Mouse (Mus musculus) hindbrain, embryonic 16.5 days (tissue): ENCODE data around the gene Rabgap1l. TPM values are rescaled to one million over a fixed set of nuclear protein-coding genes. Genes with fewer than 3 reads are reported as not detected.

ENCODE experiments used
- ATAC-seq: fragments of 200-750 bp; cut with Nextera tagmentation; 2 replicates; pipeline ENCODE4 v1.8.0; 2017; ENCODE audit warnings: moderate TSS enrichment, moderate library complexity
- H3K27ac ChIP-seq: fragments of 300-500 bp; sonication (generic); 2 replicates; pipeline ENCODE4 v1.5.1; 2014; ENCODE audit warnings: low read depth, mild to moderate bottlenecking, control low read depth, low read length, moderate library complexity
- H3K27me3 ChIP-seq: fragments of 300-500 bp; sonication (generic); replicated peaks from 2 replicates; pipeline ENCODE4 v1.6.1; 2014; ENCODE audit warnings: low read length; ENCODE audit not compliant: control insufficient read depth, insufficient read depth
- H3K36me3 ChIP-seq: fragments of 300-500 bp; sonication (generic); 2 replicates; pipeline ENCODE4 v1.6.1; 2014; ENCODE audit warnings: mild to moderate bottlenecking, low read length, moderate library complexity, mixed read lengths; ENCODE audit not compliant: control insufficient read depth, insufficient read depth
- H3K4me1 ChIP-seq: fragments of 300-500 bp; sonication (generic); 2 replicates; pipeline ENCODE4 v1.6.1; 2014; ENCODE audit warnings: low read depth, low read length; ENCODE audit not compliant: control insufficient read depth, insufficient read depth
- H3K4me2 ChIP-seq: fragments of 300-500 bp; sonication (generic); 2 replicates; pipeline ENCODE4 v1.6.1; 2014; ENCODE audit warnings: mild to moderate bottlenecking, low read length, control low read depth, moderate library complexity
- H3K4me3 ChIP-seq: fragments of 300-500 bp; sonication (generic); 2 replicates; pipeline ENCODE4 v1.5.1; 2014; ENCODE audit warnings: mild to moderate bottlenecking, low read length, control low read depth, moderate library complexity
- H3K9ac ChIP-seq: fragments of 300-500 bp; sonication (generic); 2 replicates; pipeline ENCODE4 v1.6.1; 2014; ENCODE audit warnings: low read depth, mild to moderate bottlenecking, control low read depth, low read length, moderate library complexity
- H3K9me3 ChIP-seq: fragments of 300-500 bp; sonication (generic); 2 replicates; pipeline ENCODE4 v1.6.1; 2014; ENCODE audit warnings: mild to moderate bottlenecking, low read length, moderate library complexity; ENCODE audit not compliant: control insufficient read depth
- WGBS: fragments of 180-500 bp; shearing (Covaris S2); extraction: QIAGEN DNeasy Blood & Tissue Kit; methylation state at CpG from one replicate; pipeline ENCODE4 v1.1.7; 2014; 5-methylcytosine and 5-hydroxymethylcytosine counted together
- polyA plus RNA-seq: library from polyadenylated mRNA; unstranded; fragments of >200 nt; fragmentation: Nextera tagmentation; extraction: Ambion mirVana; gene quantifications from 2 replicates; pipeline ENCODE4 v1.2.1, GENCODE M21; 2015

Rabgap1l gene
- polyA plus RNA-seq, 1 experiment from 2014 or later: 30.0 TPM

DNA sequence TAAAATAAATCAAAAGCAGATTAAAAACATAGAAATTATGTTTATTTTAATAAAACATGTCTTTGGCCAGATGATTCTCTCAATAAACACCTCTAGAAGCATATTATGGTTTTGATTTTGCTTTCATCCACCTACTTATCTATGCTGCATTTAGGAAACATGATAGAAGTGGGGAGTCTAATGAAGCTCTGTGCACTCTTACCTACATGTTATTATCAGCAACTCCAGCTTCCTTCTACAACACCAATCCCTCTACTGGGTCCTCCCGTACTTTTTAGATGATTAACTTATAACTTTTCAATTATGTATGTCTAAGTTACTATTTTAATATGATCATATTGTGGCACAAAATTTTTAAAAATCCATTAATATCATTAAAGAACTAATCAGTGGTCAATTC lies 487.2 kb downstream of the Rabgap1l start:
- H3K27me3 ChIP-seq: no peaks in the 10 kb centered on the region
- H3K9ac ChIP-seq: no peak overlapping the region
- no peak overlapping the region for H3K4me3 ChIP-seq
- H3K36me3 ChIP-seq: no peaks in the 10 kb centered on the region
- H3K4me2 ChIP-seq: no peak overlapping the region
- no peaks in the 10 kb centered on the region for H3K9me3 ChIP-seq
- no peak overlapping the region for H3K27ac ChIP-seq
- no peak for ATAC-seq
- H3K4me1 ChIP-seq: no peaks in the 10 kb centered on the region
- 94% methylated on average over 1 of the region's 1 CpGs for WGBS

GRCm38 (mm10) chr1:160304969-160305498 lies 488.0 kb downstream of the Rabgap1l start:
- Histone ChIP-seq H3K27ac (no peak overlapping the region), H3K9me3 (no peaks in the 10 kb centered on the region), H3K27me3 (no peaks in the 10 kb centered on the region), H3K36me3 (no peaks in the 10 kb centered on the region), H3K9ac (no peak overlapping the region; the same call in 1 of the 2 replicates), H3K4me3 (no peak overlapping the region), H3K4me1 (no peaks in the 10 kb centered on the region), H3K4me2 (no peak overlapping the region)
- WGBS: 49% methylated on average over 6 of the region's 6 CpGs
- no peak for ATAC-seq

DNA sequence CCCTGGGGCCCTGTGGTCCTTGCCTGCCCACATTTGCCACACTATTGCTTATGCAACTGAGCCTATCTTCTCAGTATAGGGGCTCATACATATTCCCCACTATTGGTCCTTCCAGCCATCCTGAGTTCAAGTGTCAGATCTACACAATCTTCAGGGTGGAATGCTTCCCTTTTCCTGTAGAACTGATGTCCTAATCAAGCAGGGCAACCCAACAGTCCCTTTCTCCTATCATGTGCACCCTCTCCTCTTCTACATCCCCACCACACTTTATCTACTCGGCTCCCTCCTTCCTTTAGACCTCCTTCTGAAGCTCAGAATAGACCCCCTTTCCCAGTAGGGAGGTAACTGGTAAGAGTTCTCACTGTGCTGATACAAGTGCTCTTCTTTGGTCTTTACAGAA lies 490.7 kb downstream of the Rabgap1l start:
- Histone ChIP-seq H3K4me3 (no peak overlapping the region), H3K27ac (no peak overlapping the region), H3K36me3 (no peaks in the 10 kb centered on the region), H3K9me3 (no peaks in the 10 kb centered on the region), H3K4me1 (no peaks in the 10 kb centered on the region), H3K27me3 (no peaks in the 10 kb centered on the region), H3K4me2 (no peak overlapping the region), H3K9ac (no peak overlapping the region)
- ATAC-seq: no peak
- WGBS: 93% methylated on average over 1 of the region's 1 CpGs

DNA sequence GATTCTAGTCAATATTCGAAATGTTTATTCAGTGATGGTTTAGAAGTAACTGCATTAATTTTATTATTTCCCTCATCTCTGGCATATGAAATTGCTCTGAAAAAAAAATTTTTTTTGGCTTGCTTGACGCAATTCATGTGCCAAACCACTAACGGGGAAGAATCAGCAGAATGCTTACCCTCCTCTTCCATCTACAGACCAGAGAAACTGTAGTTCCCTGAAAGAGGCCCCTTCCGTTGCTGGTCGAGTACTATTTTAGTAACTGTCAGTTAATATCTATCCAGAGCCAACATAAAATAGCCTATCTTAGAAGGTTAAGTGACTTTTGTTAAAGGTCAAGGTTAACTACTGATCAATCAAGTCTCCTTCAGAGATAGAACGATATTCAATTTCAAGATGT lies 491.9 kb downstream of the Rabgap1l start:
- no peaks in the 10 kb centered on the region for H3K9me3 ChIP-seq
- 81% methylated on average over 6 of the region's 6 CpGs for WGBS
- ATAC-seq: no peak

GRCm38 (mm10) chr1:160300704-160301103 lies 492.3 kb downstream of the Rabgap1l start:
- H3K4me2 ChIP-seq: no peak overlapping the region
- no peak overlapping the region for H3K9ac ChIP-seq
- 87% methylated on average over 2 of the region's 2 CpGs for WGBS
- H3K4me3 ChIP-seq: no peak overlapping the region
- H3K4me1 ChIP-seq: no peaks in the 10 kb centered on the region
- no peaks in the 10 kb centered on the region for H3K9me3 ChIP-seq
- H3K27ac ChIP-seq: no peak overlapping the region
- ATAC-seq: no peak
- H3K27me3 ChIP-seq: no peaks in the 10 kb centered on the region
- no peaks in the 10 kb centered on the region for H3K36me3 ChIP-seq

More for the DNA sequence above, 491.9 kb downstream of the Rabgap1l start:
- Histone ChIP-seq H3K27ac (no peak overlapping the region), H3K4me2 (no peak overlapping the region), H3K4me3 (no peak overlapping the region), H3K9ac (no peak overlapping the region), H3K4me1 (no peaks in the 10 kb centered on the region), H3K27me3 (no peaks in the 10 kb centered on the region), H3K36me3 (no peaks in the 10 kb centered on the region)

- no peaks in the 10 kb centered on the region for H3K9me3 ChIP-seq
- no peak overlapping the region for H3K4me3 ChIP-seq
- ATAC-seq: no peak
- H3K9ac ChIP-seq: no peak overlapping the region
- H3K4me1 ChIP-seq: no peaks in the 10 kb centered on the region
- no peaks in the 10 kb centered on the region for H3K27me3 ChIP-seq
- H3K36me3 ChIP-seq: no peaks in the 10 kb centered on the region
- H3K4me2 ChIP-seq: no peak overlapping the region
- whole genome bisulfite sequencing: 87% methylated on average over 4 of the region's 4 CpGs
- no peak overlapping the region for H3K27ac ChIP-seq
Measured at GRCm38 (mm10) chr1:160299979-160300378, 493.0 kb downstream of the Rabgap1l start.

GRCm38 (mm10) chr1:160298893-160299292 lies 494.1 kb downstream of the Rabgap1l start:
- ATAC-seq: no peak
- H3K4me1 ChIP-seq: no peaks in the 10 kb centered on the region
- H3K36me3 ChIP-seq: no peaks in the 10 kb centered on the region
- H3K9ac ChIP-seq: no peak overlapping the region
- H3K4me2 ChIP-seq: no peak overlapping the region
- WGBS: 86% methylated on average over 1 of the region's 1 CpGs
- H3K9me3 ChIP-seq: no peaks in the 10 kb centered on the region
- no peak overlapping the region for H3K4me3 ChIP-seq
- no peaks in the 10 kb centered on the region for H3K27me3 ChIP-seq
- no peak overlapping the region for H3K27ac ChIP-seq

- H3K4me3 ChIP-seq: no peak overlapping the region
- H3K36me3 ChIP-seq: no peaks in the 10 kb centered on the region
- no peaks in the 10 kb centered on the region for H3K27me3 ChIP-seq
- H3K27ac ChIP-seq: no peak overlapping the region
- 92% methylated on average over 3 of the region's 3 CpGs for WGBS
- no peak overlapping the region for H3K9ac ChIP-seq
- no peak for ATAC-seq
- no peak overlapping the region for H3K4me2 ChIP-seq
- H3K4me1 ChIP-seq: no peaks in the 10 kb centered on the region
- H3K9me3 ChIP-seq: no peaks in the 10 kb centered on the region
Measured at GRCm38 (mm10) chr1:160297701-160298100, 495.3 kb downstream of the Rabgap1l start.

- Histone ChIP-seq H3K9me3 (no peaks in the 10 kb centered on the region), H3K36me3 (no peaks in the 10 kb centered on the region), H3K27me3 (no peaks in the 10 kb centered on the region), H3K4me1 (no peaks in the 10 kb centered on the region; the same call in 1 of the 2 replicates), H3K9ac (no peak overlapping the region), H3K27ac (no peak overlapping the region), H3K4me2 (no peak overlapping the region), H3K4me3 (no peak overlapping the region)
- WGBS: 90% methylated on average over 1 of the region's 1 CpGs
- ATAC-seq: no peak
Measured at GRCm38 (mm10) chr1:160295323-160295722, 497.7 kb downstream of the Rabgap1l start.

GRCm38 (mm10) chr1:160293488-160293887 lies 499.5 kb downstream of the Rabgap1l start:
- H3K9me3 ChIP-seq: no peaks in the 10 kb centered on the region
- ATAC-seq: no peak
- 77% methylated on average over 3 of the region's 3 CpGs for WGBS

More at GRCm38 (mm10) chr1:160293488-160293887, 499.5 kb downstream of the Rabgap1l start:
- H3K27me3 ChIP-seq: no peaks in the 10 kb centered on the region
- H3K27ac ChIP-seq: no peak overlapping the region
- no peak overlapping the region for H3K4me3 ChIP-seq
- H3K9ac ChIP-seq: no peak overlapping the region
- no peaks in the 10 kb centered on the region; the same call in 1 of the 2 replicates for H3K4me1 ChIP-seq
- H3K4me2 ChIP-seq: no peak overlapping the region
- no peaks in the 10 kb centered on the region for H3K36me3 ChIP-seq
